Mouse (Mus musculus) midbrain, postnatal 0 days (tissue): ENCODE measurements around the gene Fam19a4. TPM values are rescaled to one million over a fixed set of nuclear protein-coding genes. Genes with fewer than 3 reads are reported as not detected.
"Not testable (repeated sequence)": the region's sequence is repeated elsewhere in the genome, so short reads cannot be mapped to it uniquely, and the experiment has no call there.

Source experiments
- ATAC-seq: fragments of 200-750 bp; cut with Nextera tagmentation; 2 replicates; pipeline ENCODE4 v1.8.0; 2017; ENCODE audit warnings: moderate number of reproducible peaks, mild to moderate bottlenecking, moderate TSS enrichment, moderate library complexity; ENCODE audit not compliant: low FRiP score
- DNase-seq: peaks from one replicate; pipeline ENCODE4 v3.0.0-alpha.2; 2015; ENCODE audit warnings: low spot score
- H3K27ac ChIP-seq: fragments of 300-500 bp; sonication (generic); 2 replicates; pipeline ENCODE4 v1.5.1; 2014; ENCODE audit warnings: low read depth, mild to moderate bottlenecking, low read length, mixed read lengths
- H3K27me3 ChIP-seq: fragments of 300-500 bp; sonication (generic); 2 replicates; pipeline ENCODE4 v1.6.1; 2014; ENCODE audit warnings: low read length, control low read depth, mixed read lengths; ENCODE audit not compliant: insufficient read depth
- H3K36me3 ChIP-seq: fragments of 300-500 bp; sonication (generic); 2 replicates; pipeline ENCODE4 v1.6.1; 2014; ENCODE audit warnings: low read length, control low read depth, mixed read lengths; ENCODE audit not compliant: insufficient read depth
- H3K4me1 ChIP-seq: fragments of 300-500 bp; sonication (generic); 2 replicates; pipeline ENCODE4 v1.6.1; 2014; ENCODE audit warnings: mild to moderate bottlenecking, control low read depth, antibody characterized with exemption, low read length, mixed read lengths; ENCODE audit not compliant: insufficient read depth
- H3K4me2 ChIP-seq: fragments of 300-500 bp; sonication (generic); 2 replicates; pipeline ENCODE4 v1.6.1; 2014; ENCODE audit warnings: low read depth, mild to moderate bottlenecking, low read length, mixed read lengths; ENCODE audit not compliant: poor library complexity, severe bottlenecking
- H3K4me3 ChIP-seq: fragments of 300-500 bp; sonication (generic); 2 replicates; pipeline ENCODE4 v1.5.1; 2014; ENCODE audit warnings: low read depth, mild to moderate bottlenecking, low read length, moderate library complexity
- H3K9ac ChIP-seq: fragments of 300-500 bp; sonication (generic); replicated peaks from 2 replicates; pipeline ENCODE4 v1.6.1; 2014; ENCODE audit warnings: mild to moderate bottlenecking, low read length, moderate library complexity, mixed read lengths; ENCODE audit not compliant: poor library complexity, severe bottlenecking
- H3K9me3 ChIP-seq: fragments of 300-500 bp; sonication (generic); 2 replicates; pipeline ENCODE4 v1.6.1; 2016; ENCODE audit warnings: low read length, control low read depth
- CTCF ChIP-seq: IDR thresholded peaks from 2 replicates; pipeline ENCODE4 v1.5.1; 2016; ENCODE audit warnings: antibody characterized with exemption, mild to moderate bottlenecking
- WGBS: fragments of 180-500 bp; shearing (Covaris S2); extraction: QIAGEN DNeasy Blood & Tissue Kit; methylation state at CpG from one replicate; pipeline ENCODE4 v1.1.7; 2014; 5-methylcytosine and 5-hydroxymethylcytosine counted together
- polyA plus RNA-seq: library from polyadenylated mRNA; unstranded; fragments of >200 nt; fragmentation: Nextera tagmentation; extraction: Ambion mirVana; gene quantifications from 2 replicates; pipeline ENCODE4 v1.2.1, GENCODE M21; 2015
- total RNA-seq: library from RNA; depleted of rRNA; stranded (reverse); fragments of >200 nt; gene quantifications from 2 replicates; pipeline ENCODE4 v1.2.3, GENCODE M21; 2014

Fam19a4 gene
- total and polyA plus RNA-seq, 2 experiments from 2014 or later: 4.0 to 4.8 TPM

- DNase-seq (peak; percentile 61), ATAC-seq (no peak)
- no peaks in the 10 kb centered on the region for H3K27me3 ChIP-seq
- H3K36me3 ChIP-seq: no peaks in the 10 kb centered on the region
- 39% methylated on average over 8 of the region's 8 CpGs for WGBS
- no peaks in the 10 kb centered on the region for H3K9me3 ChIP-seq
- no peak overlapping the region for H3K27ac ChIP-seq
- no peak overlapping the region for H3K4me3 ChIP-seq
- peaks cover 5% of the 10 kb centered on the region; the same call in 1 of the 2 replicates for H3K4me1 ChIP-seq
- H3K9ac ChIP-seq: no peak overlapping the region
- H3K4me2 ChIP-seq: no peak overlapping the region
- TF ChIP-seq CTCF: no peak
Measured at GRCm38 (mm10) chr6:96909061-96909480, 151.1 kb downstream of the Fam19a4 start.

GRCm38 (mm10) chr6:96877105-96877504 is 183.1 kb downstream of the Fam19a4 start:
- ATAC-seq, H3K9ac ChIP-seq, DNase-seq, H3K27ac ChIP-seq, H3K4me1 ChIP-seq, H3K36me3 ChIP-seq, H3K4me2 ChIP-seq, H3K4me3 ChIP-seq, H3K9me3 ChIP-seq, H3K27me3 ChIP-seq: not testable (repeated sequence)
- 92% methylated on average over 18 of the region's 18 CpGs for WGBS

DNA sequence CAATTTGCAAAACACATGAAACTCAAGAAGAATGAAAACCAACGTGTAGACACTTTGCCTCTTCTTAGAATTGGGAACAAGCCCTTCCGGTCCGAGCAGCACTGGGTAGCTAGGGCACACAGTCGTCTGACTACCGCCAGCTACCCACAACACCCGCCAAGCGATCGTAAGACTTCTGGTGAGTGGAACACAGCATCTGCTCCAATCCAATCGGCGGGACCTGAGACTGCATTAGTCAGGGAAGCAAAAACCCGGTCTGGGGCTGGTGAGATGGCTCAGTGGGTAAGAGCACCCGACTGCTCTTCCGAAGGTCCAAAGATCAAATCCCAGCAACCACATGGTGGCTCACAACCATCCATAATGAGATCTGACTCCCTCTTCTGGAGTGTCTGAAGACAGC is 183.6 kb downstream of the Fam19a4 start:
- H3K9me3 ChIP-seq, H3K4me2 ChIP-seq, H3K27me3 ChIP-seq, H3K4me3 ChIP-seq, ATAC-seq, H3K9ac ChIP-seq, H3K27ac ChIP-seq, DNase-seq, H3K4me1 ChIP-seq, H3K36me3 ChIP-seq: not testable (repeated sequence)
- WGBS: 93% methylated on average over 13 of the region's 13 CpGs

DNA sequence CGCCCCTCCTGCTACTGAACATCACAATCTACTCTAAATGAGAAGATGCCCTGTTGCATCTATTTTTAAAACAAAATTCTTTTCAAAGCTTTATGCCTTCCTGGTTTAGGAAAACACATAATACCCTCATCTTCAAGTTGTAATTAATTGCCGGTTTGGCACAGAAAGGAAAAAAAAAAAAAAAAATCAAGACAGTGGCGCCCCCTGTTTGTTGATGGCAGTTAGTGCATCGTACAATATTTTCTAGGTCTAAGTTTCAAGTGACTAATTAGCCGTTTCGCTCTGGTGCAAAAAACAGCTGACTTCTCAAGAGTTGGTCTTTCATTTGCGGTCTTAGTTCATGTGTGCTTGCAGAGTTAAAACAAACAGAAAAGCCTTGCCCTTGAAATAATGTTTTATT is 207.1 kb downstream of the Fam19a4 start:
- Histone ChIP-seq H3K4me2 (no peak overlapping the region), H3K27ac (no peak overlapping the region), H3K9ac (no peak overlapping the region), H3K4me3 (no peak overlapping the region), H3K9me3 (no peaks in the 10 kb centered on the region), H3K27me3 (no peaks in the 10 kb centered on the region), H3K4me1 (no peaks in the 10 kb centered on the region), H3K36me3 (no peaks in the 10 kb centered on the region)
- DNase-seq (no peak), ATAC-seq (no peak)
- peak; percentile 54 for TF ChIP-seq CTCF
- WGBS: 71% methylated on average over 7 of the region's 7 CpGs

DNA sequence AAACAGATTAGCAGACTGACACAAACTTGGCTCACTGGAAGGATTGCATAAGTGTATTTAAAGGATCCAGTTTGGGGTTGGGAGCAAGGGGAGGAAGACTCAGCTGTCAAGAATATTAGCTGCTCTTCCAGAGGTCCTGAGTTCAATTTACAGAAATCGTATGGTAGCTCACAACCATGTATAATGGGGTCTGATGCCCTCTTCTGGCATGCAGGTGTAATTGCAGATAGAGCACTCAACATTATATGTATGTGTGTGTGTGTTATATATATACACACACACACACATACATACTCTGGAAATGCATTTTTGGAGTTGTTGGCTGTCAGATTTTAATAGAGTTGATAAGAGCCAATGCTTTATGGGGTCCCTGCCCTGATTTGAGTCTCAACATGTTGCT is 216.3 kb downstream of the Fam19a4 start:
- 48% methylated on average over 1 of the region's 1 CpGs for WGBS
- peak; percentile 51 for TF ChIP-seq CTCF

GRCm38 (mm10) chr6:96840634-96841033 is 219.6 kb downstream of the Fam19a4 start:
- 84% methylated on average over 3 of the region's 3 CpGs for WGBS
- no peak for ATAC-seq

More for the DNA sequence above, 216.3 kb downstream of the Fam19a4 start:
- H3K27me3 ChIP-seq: no peaks in the 10 kb centered on the region
- H3K9me3 ChIP-seq: no peaks in the 10 kb centered on the region
- H3K27ac ChIP-seq: no peak overlapping the region
- no peak overlapping the region for H3K9ac ChIP-seq
- no peaks in the 10 kb centered on the region for H3K36me3 ChIP-seq
- ATAC-seq (no peak), DNase-seq (no peak)
- no peak overlapping the region for H3K4me2 ChIP-seq
- H3K4me3 ChIP-seq: no peak overlapping the region
- H3K4me1 ChIP-seq: no peaks in the 10 kb centered on the region

More at GRCm38 (mm10) chr6:96840634-96841033, 219.6 kb downstream of the Fam19a4 start:
- Histone ChIP-seq H3K27ac (no peak overlapping the region), H3K4me1 (no peaks in the 10 kb centered on the region), H3K4me3 (no peak overlapping the region), H3K27me3 (no peaks in the 10 kb centered on the region), H3K4me2 (no peak overlapping the region), H3K9ac (no peak overlapping the region), H3K36me3 (no peaks in the 10 kb centered on the region), H3K9me3 (no peaks in the 10 kb centered on the region)
- no peak for DNase-seq
- no peak for TF ChIP-seq CTCF
